Mouse (Mus musculus): ENCODE measurements around the gene Dnmt3a. TPM values are rescaled to one million over a fixed set of nuclear protein-coding genes. Genes with fewer than 3 reads are reported as not detected.

Gene Dnmt3a
- total and polyA plus RNA-seq, 2 experiments from 2014 or later = 31.7 to 76.0 TPM

DNA sequence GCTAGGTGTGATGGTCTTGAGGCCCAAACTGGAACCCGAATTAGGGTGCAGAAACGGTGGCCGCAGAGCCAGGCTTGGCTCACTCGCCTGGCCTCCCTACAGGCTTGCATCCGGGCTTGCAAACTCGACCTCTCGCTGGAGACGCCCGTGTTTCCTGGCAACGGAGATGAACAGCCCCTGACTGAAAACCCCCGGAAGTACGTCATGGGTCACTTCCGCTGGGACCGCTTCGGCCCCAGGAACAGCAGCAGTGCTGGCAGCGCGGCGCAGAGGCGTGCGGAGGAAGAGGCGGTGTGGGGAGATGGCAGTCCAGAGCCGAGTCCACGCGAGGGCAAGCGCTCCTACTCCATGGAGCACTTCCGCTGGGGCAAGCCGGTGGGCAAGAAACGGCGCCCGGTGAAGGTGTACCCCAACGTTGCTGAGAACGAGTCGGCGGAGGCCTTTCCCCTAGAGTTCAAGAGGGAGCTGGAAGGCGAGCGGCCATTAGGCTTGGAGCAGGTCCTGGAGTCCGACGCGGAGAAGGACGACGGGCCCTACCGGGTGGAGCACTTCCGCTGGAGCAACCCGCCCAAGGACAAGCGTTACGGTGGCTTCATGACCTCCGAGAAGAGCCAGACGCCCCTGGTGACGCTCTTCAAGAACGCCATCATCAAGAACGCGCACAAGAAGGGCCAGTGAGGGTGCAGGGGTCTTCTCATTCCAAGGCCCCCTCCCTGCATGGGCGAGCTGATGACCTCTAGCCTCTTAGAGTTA is 154.2 kb downstream of the Dnmt3a start:
- TF ChIP-seq CTCF (IDR thresholded peaks at IDR 0.05; ENCODE audit: low read depth) = no peak
- TF ChIP-seq EP300 (IDR thresholded peaks at IDR 0.05; ENCODE audit: low read depth) = peak; percentile 41; the same call in 1 of the 2 replicates
- H3K27me3 ChIP-seq (ENCODE audit: control insufficient read depth, insufficient read depth, low read length) = peaks cover 14% of the 10 kb centered on the region
- H3K4me3 ChIP-seq (ENCODE audit: low read depth, low read length) = peak overlapping the region; percentile 53
- H3K4me1 ChIP-seq (ENCODE audit: control insufficient read depth, insufficient read depth) = peaks cover 9% of the 10 kb centered on the region; the same call in 1 of the 2 replicates
- H3K36me3 ChIP-seq (replicated peaks; ENCODE audit: control insufficient read depth, insufficient read depth, low read length) = 0 out of 2 replicates have a peak, but pooled peaks cover 9% of the 10 kb centered on the region
- peak; percentile 88 for DNase-seq (ENCODE audit: low spot score)
- 2% methylated on average over 53 of the region's 53 CpGs for WGBS
- H3K27ac ChIP-seq (ENCODE audit: low read depth) = peak overlapping the region; percentile 75
- H3K4me2 ChIP-seq (ENCODE audit: low read depth, low read length) = peak overlapping the region; percentile 72
- no peaks in the 10 kb centered on the region for H3K9me3 ChIP-seq (replicated peaks; ENCODE audit: control insufficient read depth, low read length)
- H3K9ac ChIP-seq (replicated peaks; ENCODE audit: low read depth, low read length) = peak overlapping the region; percentile 49
- peak; percentile 95 for ATAC-seq (ENCODE audit: insufficient read depth, low read depth)

DNA sequence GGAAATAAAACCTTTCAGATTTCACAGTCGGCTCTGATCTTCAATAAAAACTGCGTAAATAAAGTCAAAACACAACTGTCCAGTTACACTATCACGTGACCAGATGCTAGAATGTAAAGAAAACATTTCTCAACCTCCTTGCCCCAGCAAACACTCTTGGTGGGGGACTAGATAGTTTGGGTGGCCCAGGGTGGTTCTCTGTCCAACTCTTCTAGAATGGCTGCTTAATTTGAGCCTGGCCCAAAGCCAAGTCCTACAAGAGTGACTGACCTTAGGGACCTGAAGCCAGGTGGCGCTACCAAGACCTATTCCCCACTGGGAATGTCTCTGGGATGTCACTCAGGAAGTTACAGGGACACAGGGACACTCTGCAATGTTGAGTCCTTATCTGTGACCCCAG is 154.7 kb downstream of the Dnmt3a start:
- peak overlapping the region; percentile 72 for H3K4me2 ChIP-seq (ENCODE audit: low read depth, low read length)

More for the DNA sequence above, 154.7 kb downstream of the Dnmt3a start:
- Histone ChIP-seq H3K4me3 (ENCODE audit: low read depth, low read length) (peak overlapping the region; percentile 53), H3K4me1 (ENCODE audit: control insufficient read depth, insufficient read depth) (peaks cover 9% of the 10 kb centered on the region; the same call in 1 of the 2 replicates), H3K27ac (ENCODE audit: low read depth) (peak overlapping the region; percentile 75), H3K36me3 (replicated peaks; ENCODE audit: control insufficient read depth, insufficient read depth, low read length) (peaks cover 14% of the 10 kb centered on the region; the same call in 1 of the 2 replicates), H3K27me3 (ENCODE audit: control insufficient read depth, insufficient read depth, low read length) (peaks cover 8% of the 10 kb centered on the region), H3K9me3 (replicated peaks; ENCODE audit: control insufficient read depth, low read length) (no peaks in the 10 kb centered on the region), H3K9ac (replicated peaks; ENCODE audit: low read depth, low read length) (no peak overlapping the region)
- no peak for ATAC-seq (ENCODE audit: insufficient read depth, low read depth)
- peak; percentile 7 for DNase-seq (ENCODE audit: low spot score)
- WGBS = 51% methylated on average over 4 of the region's 4 CpGs
- TF ChIP-seq CTCF (IDR thresholded peaks at IDR 0.05; ENCODE audit: low read depth) (peak; percentile 28; the same call in 1 of the 2 replicates), EP300 (IDR thresholded peaks at IDR 0.05; ENCODE audit: low read depth) (no peak)

Other genes starting within 250 kb of the Dnmt3a start
- 25.5 and 30.7 TPM in 2 replicates for gene Dtnb, start 233.6 kb upstream of the Dnmt3a start, total RNA-seq (2014; rRNA removed; ENCODE audit: low replicate concordance)
- gene Dtnb, start 233.6 kb upstream of the Dnmt3a start, polyA plus RNA-seq (2015; fragmentation: Nextera tagmentation; extraction: Ambion mirVana) = 4.7 and 5.7 TPM in 2 replicates
- gene Pomc, start 148.9 kb downstream of the Dnmt3a start, total RNA-seq (2014; rRNA removed; ENCODE audit: low replicate concordance) = not detected in 2 replicates
- 1.2 and 1.8 TPM in 2 replicates for gene Pomc, start 148.9 kb downstream of the Dnmt3a start, polyA plus RNA-seq (2015; fragmentation: Nextera tagmentation; extraction: Ambion mirVana)
- 6.8 TPM in 2 replicates for gene Efr3b, start 232.9 kb downstream of the Dnmt3a start, total RNA-seq (2014; rRNA removed; ENCODE audit: low replicate concordance)
- gene Efr3b, start 232.9 kb downstream of the Dnmt3a start, polyA plus RNA-seq (2015; fragmentation: Nextera tagmentation; extraction: Ambion mirVana) = 1.6 TPM in 2 replicates